Comparison of ENCODE assay signal across 9 mouse cellular contexts in the genomic region with DNA sequence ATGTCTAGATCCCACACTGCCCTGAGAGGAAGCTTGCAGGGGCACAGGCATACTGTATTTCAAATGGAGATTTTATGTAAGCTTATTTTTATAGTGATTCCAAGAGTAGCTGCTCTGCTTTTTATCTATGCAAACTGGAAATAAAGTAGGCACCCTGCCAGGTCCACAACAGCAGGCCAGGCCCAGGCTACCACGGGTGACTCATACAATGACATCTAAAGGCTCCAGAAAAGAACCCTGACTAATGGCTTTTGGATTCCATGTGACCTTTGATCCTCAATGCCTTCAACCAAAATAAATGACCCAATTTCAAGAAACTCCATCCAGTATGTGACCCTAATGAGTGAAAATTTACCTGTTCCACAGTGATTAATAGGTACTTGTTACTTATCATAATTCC.
DNase-seq lines count a peak whose midpoint lies in the region; ATAC-seq lines count a peak whose summit lies in the region.
"Had no signal": no experiment of that assay in that cellular context is flagged by ENCODE, and none has a peak within 500 bp of the region (broad histone marks: within the 10 kb centered on the region; RNA-seq: fewer than 3 reads in every experiment).

No protein-coding gene starts in this region.

- H3K4me3 ChIP-seq in neural tube, embryonic 15.5 days (replicated peaks): no peak overlapping the region
- H3K4me3 ChIP-seq in stomach, embryonic 14.5 days (ENCODE audit: low read depth, low read length): no peak overlapping the region
- H3K4me3 ChIP-seq: limb, embryonic 12.5 days had no signal

- no peak overlapping the region for H3K9ac ChIP-seq in neural tube, embryonic 15.5 days (replicated peaks)
- H3K9ac ChIP-seq in stomach, embryonic 14.5 days (replicated peaks; ENCODE audit: low read depth, low read length): no peak overlapping the region
- H3K9ac ChIP-seq: limb, embryonic 12.5 days had no signal

- no peaks in the 10 kb centered on the region for H3K27me3 ChIP-seq in neural tube, embryonic 15.5 days (replicated peaks)
- no peaks in the 10 kb centered on the region for H3K27me3 ChIP-seq in stomach, embryonic 14.5 days (ENCODE audit: control insufficient read depth, insufficient read depth, low read length)

- no peak for DNase-seq in neural tube, embryonic 10.5 days (ENCODE audit: extremely low spot score, low spot score)
- DNase-seq in cerebellum, adult 11-12 months: peak; percentile 62
- DNase-seq in heart, postnatal 10 days: peak; percentile 74 to 86
- DNase-seq in ovary, postnatal 14 days (ENCODE audit: low spot score): no peak
- no peak for DNase-seq in right cerebral cortex, adult 18-20 months

- WGBS in neural tube, embryonic 15.5 days: 3% methylated on average over 1 of the region's 1 CpGs
- WGBS in stomach, embryonic 14.5 days: 3% methylated on average over 1 of the region's 1 CpGs

- H3K4me2 ChIP-seq in neural tube, embryonic 15.5 days: no peak overlapping the region
- no peak overlapping the region for H3K4me2 ChIP-seq in stomach, embryonic 14.5 days (replicated peaks; ENCODE audit: low read depth, low read length)
- H3K4me2 ChIP-seq: limb, embryonic 12.5 days had no signal

- intact Hi-C loops in heart, postnatal 10 days (cut with DNase I): no loop called here

- no peak for ATAC-seq in neural tube, embryonic 15.5 days (ENCODE audit: low FRiP score)
- ATAC-seq in stomach, embryonic 14.5 days (ENCODE audit: insufficient number of reproducible peaks, insufficient read depth, low FRiP score, low read depth): peak; percentile 64
- ATAC-seq in erythroid progenitor cell, adult 5-6 weeks (replicated peaks; ENCODE audit: low FRiP score, poor library complexity, severe bottlenecking): no peak

- H3K4me1 ChIP-seq in neural tube, embryonic 15.5 days: peaks cover 39% of the 10 kb centered on the region
- peaks cover 26% of the 10 kb centered on the region for H3K4me1 ChIP-seq in stomach, embryonic 14.5 days (ENCODE audit: control insufficient read depth, insufficient read depth, low read length)

- H3K36me3 ChIP-seq in neural tube, embryonic 15.5 days: no peaks in the 10 kb centered on the region
- H3K36me3 ChIP-seq in stomach, embryonic 14.5 days (ENCODE audit: control insufficient read depth, insufficient read depth, low read length): peaks cover 10% of the 10 kb centered on the region; the same call in 1 of the 2 replicates
- H3K36me3 ChIP-seq: limb, embryonic 12.5 days had no signal

- 0 out of 2 replicates have a peak overlapping the region, but pooled peaks have one; percentile 23 for H3K27ac ChIP-seq in neural tube, embryonic 15.5 days (replicated peaks)
- H3K27ac ChIP-seq in stomach, embryonic 14.5 days (ENCODE audit: low read length): peak overlapping the region; percentile 72; the same call in 1 of the 2 replicates
- H3K27ac ChIP-seq: limb, embryonic 12.5 days had no signal

- no peaks in the 10 kb centered on the region for H3K9me3 ChIP-seq in neural tube, embryonic 15.5 days (replicated peaks)
- H3K9me3 ChIP-seq in stomach, embryonic 14.5 days (ENCODE audit: control insufficient read depth, low read depth, low read length): no peaks in the 10 kb centered on the region
- H3K9me3 ChIP-seq: limb, embryonic 12.5 days had no signal

Comparison
In these comparisons a context has a peak if more than half of its experiments do, and no peak if none do; other contexts are left out.
1. DNase-seq: peak in cerebellum, adult 11-12 months (single experiment) and heart, postnatal 10 days (2 of 2); none in neural tube, embryonic 10.5 days (single experiment), ovary, postnatal 14 days (single experiment) and right cerebral cortex, adult 18-20 months (single experiment).